Mouse (Mus musculus) spleen, adult 12 weeks (tissue): Measurements from ENCODE around the gene Hacd4.

ENCODE experiments used
- DNase-seq: peaks from one replicate; pipeline ENCODE4 v3.0.0; 2022; ENCODE audit warnings: low spot score

Hacd4 gene

GRCm38 (mm10) chr4:88438326-88438989, at the start of gene Hacd4:
Gene Hacd4 (minus strand): TSS chr4:88438928.
- no peak for DNase-seq

- DNase-seq: no peak
Observed at GRCm38 (mm10) chr4:88488107-88488506, 49.4 kb upstream of the Hacd4 start.

GRCm38 (mm10) chr4:88480130-88480529, 41.4 kb upstream of the Hacd4 start:
- no peak for DNase-seq

- no peak for DNase-seq
Observed at GRCm38 (mm10) chr4:88478809-88479186, 40.1 kb upstream of the Hacd4 start.

GRCm38 (mm10) chr4:88478177-88478808, 39.6 kb upstream of the Hacd4 start:
- DNase-seq: no peak

GRCm38 (mm10) chr4:88476511-88477210, 37.9 kb upstream of the Hacd4 start:
- no peak for DNase-seq

GRCm38 (mm10) chr4:88476084-88476483, 37.4 kb upstream of the Hacd4 start:
- DNase-seq: no peak

GRCm38 (mm10) chr4:88471528-88471927, 32.8 kb upstream of the Hacd4 start:
- DNase-seq: no peak

- no peak for DNase-seq
Observed at GRCm38 (mm10) chr4:88464574-88464973, 25.8 kb upstream of the Hacd4 start.

GRCm38 (mm10) chr4:88462981-88463646, 24.4 kb upstream of the Hacd4 start:
- no peak for DNase-seq

- no peak for DNase-seq
Observed at GRCm38 (mm10) chr4:88462501-88462900, 23.8 kb upstream of the Hacd4 start.

GRCm38 (mm10) chr4:88461315-88461714, 22.6 kb upstream of the Hacd4 start:
- DNase-seq: no peak

GRCm38 (mm10) chr4:88458673-88459072, 19.9 kb upstream of the Hacd4 start:
- no peak for DNase-seq

GRCm38 (mm10) chr4:88458093-88458492, 19.4 kb upstream of the Hacd4 start:
- DNase-seq: no peak

GRCm38 (mm10) chr4:88450087-88450765, 11.5 kb upstream of the Hacd4 start:
- no peak for DNase-seq

- no peak for DNase-seq
Observed at GRCm38 (mm10) chr4:88448976-88449375, 10.2 kb upstream of the Hacd4 start.

- DNase-seq: no peak
Observed at GRCm38 (mm10) chr4:88440814-88441213, 2.1 kb upstream of the Hacd4 start.

GRCm38 (mm10) chr4:88439669-88440123, 968 bp upstream of the Hacd4 start:
- DNase-seq: no peak

- no peak for DNase-seq
Observed at GRCm38 (mm10) chr4:88438990-88439329, 232 bp upstream of the Hacd4 start.

- DNase-seq: no peak
Observed at GRCm38 (mm10) chr4:88437917-88438316, 811 bp downstream of the Hacd4 start.

GRCm38 (mm10) chr4:88437166-88437565, 1.6 kb downstream of the Hacd4 start:
- no peak for DNase-seq

GRCm38 (mm10) chr4:88436593-88437165, 2.0 kb downstream of the Hacd4 start:
- no peak for DNase-seq
